In the genomic region with DNA sequence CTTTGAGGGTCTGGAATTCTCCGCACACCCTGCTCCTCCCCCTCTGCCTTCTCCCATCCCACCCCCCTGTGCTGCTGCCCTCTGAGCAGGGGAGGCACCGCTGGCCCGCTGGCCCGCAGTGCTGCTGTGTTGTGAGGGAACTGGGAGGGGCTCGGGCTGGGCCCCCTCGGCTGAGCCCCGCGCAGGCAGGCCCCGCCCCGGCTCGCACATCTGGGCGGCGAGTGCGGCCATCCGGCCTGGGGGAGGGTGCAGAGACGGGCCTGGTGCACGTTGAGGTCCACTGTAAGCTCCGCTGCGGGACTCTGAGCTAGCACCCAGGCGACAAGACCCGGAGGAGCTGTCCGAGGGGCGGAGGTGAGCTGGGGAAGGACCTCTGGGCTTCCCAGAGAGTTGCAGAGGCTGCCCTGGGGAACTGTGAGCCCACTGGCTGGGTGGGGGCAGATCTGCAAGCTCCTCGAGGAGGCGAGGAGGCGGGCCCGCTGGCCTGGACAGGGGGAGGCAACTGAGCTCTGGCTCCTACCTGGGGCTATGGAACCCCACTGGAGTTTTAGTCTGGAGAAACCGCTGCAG, we compare ENCODE assay signal across 7 mouse cellular contexts. TPM values are rescaled to one million over a fixed set of nuclear protein-coding genes. Genes with fewer than 3 reads are reported as not detected.
DNase-seq lines count a peak whose midpoint lies in the region; ATAC-seq and TF ChIP-seq lines count a peak whose summit lies in the region.

TSS of gene Hspa12b (plus strand) at position 120 of the 570 bp plus-strand sequence.

- under 1% methylated on average over 28 of the region's 28 CpGs for whole genome bisulfite sequencing in embryonic facial prominence, embryonic 13.5 days
- under 1% methylated on average over 28 of the region's 28 CpGs for WGBS in heart, embryonic 12.5 days
- 0% methylated on average over 28 of the region's 28 CpGs for WGBS in kidney, embryonic 15.5 days
- 9% methylated on average over 28 of the region's 28 CpGs for WGBS in small intestine, adult 2 months
- WGBS in cerebellum, adult 2 months = 5% methylated on average over 28 of the region's 28 CpGs

- H3K27ac ChIP-seq in embryonic facial prominence, embryonic 13.5 days = peak within 1 kb of the TSS; percentile 91
- peak within 1 kb of the TSS; percentile 70 for H3K27ac ChIP-seq in heart, embryonic 12.5 days (ENCODE audit: poor library complexity, severe bottlenecking)
- peak within 1 kb of the TSS; percentile 86 for H3K27ac ChIP-seq in kidney, embryonic 15.5 days
- no peak within 1 kb of the TSS for H3K27ac ChIP-seq in small intestine, adult 2 months (ENCODE audit: insufficient read depth, low read depth, low read length)
- no peak within 1 kb of the TSS for H3K27ac ChIP-seq in cerebellum, adult 2 months (ENCODE audit: insufficient read depth, low read length)

- TF ChIP-seq CTCF in small intestine, adult 2 months (IDR thresholded peaks at IDR 0.05; ENCODE audit: extremely low read depth, insufficient read length, insufficient replicate concordance, low read depth, low read length) = no peak
- TF ChIP-seq CTCF in cerebellum, adult 2 months (IDR thresholded peaks at IDR 0.05; ENCODE audit: borderline replicate concordance, insufficient read depth, low read depth, low read length) = no peak

- ATAC-seq in embryonic facial prominence, embryonic 13.5 days (ENCODE audit: insufficient number of reproducible peaks, insufficient read depth, low FRiP score, low TSS enrichment, low read depth) = peak; percentile 90
- peak; percentile 94 for ATAC-seq in heart, embryonic 12.5 days (ENCODE audit: insufficient number of reproducible peaks, low FRiP score)
- peak; percentile 93 for ATAC-seq in kidney, embryonic 15.5 days (replicated peaks; ENCODE audit: low FRiP score)

- peak within 1 kb of the TSS; percentile 68 for H3K4me3 ChIP-seq in embryonic facial prominence, embryonic 13.5 days
- peak within 1 kb of the TSS; percentile 65 for H3K4me3 ChIP-seq in heart, embryonic 12.5 days
- H3K4me3 ChIP-seq in kidney, embryonic 15.5 days (replicated peaks) = peak within 1 kb of the TSS; percentile 57
- peak within 1 kb of the TSS; percentile 59 for H3K4me3 ChIP-seq in small intestine, adult 2 months (ENCODE audit: low read depth, low read length)
- no peak within 1 kb of the TSS for H3K4me3 ChIP-seq in cerebellum, adult 2 months (replicated peaks; ENCODE audit: insufficient read depth, low read depth, low read length)

- no peaks in the 10 kb centered on the region for H3K36me3 ChIP-seq in embryonic facial prominence, embryonic 13.5 days
- no peaks in the 10 kb centered on the region for H3K36me3 ChIP-seq in heart, embryonic 12.5 days
- no peaks in the 10 kb centered on the region for H3K36me3 ChIP-seq in kidney, embryonic 15.5 days
- H3K36me3 ChIP-seq in small intestine, adult 2 months (ENCODE audit: control insufficient read depth, insufficient read depth, low read length) = no peaks in the 10 kb centered on the region

- no peaks in the 10 kb centered on the region for H3K9me3 ChIP-seq in embryonic facial prominence, embryonic 13.5 days
- H3K9me3 ChIP-seq in heart, embryonic 12.5 days (replicated peaks) = no peaks in the 10 kb centered on the region
- H3K9me3 ChIP-seq in kidney, embryonic 15.5 days (replicated peaks) = no peaks in the 10 kb centered on the region

- peak within 1 kb of the TSS; percentile 86 for H3K9ac ChIP-seq in embryonic facial prominence, embryonic 13.5 days
- peak within 1 kb of the TSS; percentile 88 for H3K9ac ChIP-seq in heart, embryonic 12.5 days
- H3K9ac ChIP-seq in kidney, embryonic 15.5 days = peak within 1 kb of the TSS; percentile 59

- peak within 1 kb of the TSS; percentile 72 for H3K4me2 ChIP-seq in embryonic facial prominence, embryonic 13.5 days
- H3K4me2 ChIP-seq in heart, embryonic 12.5 days = peak within 1 kb of the TSS; percentile 80
- peak within 1 kb of the TSS; percentile 62 for H3K4me2 ChIP-seq in kidney, embryonic 15.5 days

- TF ChIP-seq POLR2A in small intestine, adult 2 months (IDR thresholded peaks at IDR 0.05; ENCODE audit: low read depth, low read length) = no peak
- no peak for TF ChIP-seq POLR2A in cerebellum, adult 2 months (IDR thresholded peaks at IDR 0.05; ENCODE audit: borderline replicate concordance, insufficient read depth, low read length)

- H3K27me3 ChIP-seq in embryonic facial prominence, embryonic 13.5 days = no peaks in the 10 kb centered on the region
- peaks cover 16% of the 10 kb centered on the region; the same call in 1 of the 2 replicates for H3K27me3 ChIP-seq in heart, embryonic 12.5 days (replicated peaks)
- H3K27me3 ChIP-seq in kidney, embryonic 15.5 days = no peaks in the 10 kb centered on the region
- no peaks in the 10 kb centered on the region for H3K27me3 ChIP-seq in small intestine, adult 2 months (ENCODE audit: control insufficient read depth, insufficient read depth, low read length)
- no peaks in the 10 kb centered on the region for H3K27me3 ChIP-seq in cerebellum, adult 2 months (ENCODE audit: control insufficient read depth, insufficient read depth, low read length)

- H3K4me1 ChIP-seq in embryonic facial prominence, embryonic 13.5 days = peaks cover 39% of the 10 kb centered on the region
- peaks cover 44% of the 10 kb centered on the region for H3K4me1 ChIP-seq in heart, embryonic 12.5 days (replicated peaks)
- H3K4me1 ChIP-seq in kidney, embryonic 15.5 days = peaks cover 56% of the 10 kb centered on the region
- peaks cover 10% of the 10 kb centered on the region for H3K4me1 ChIP-seq in small intestine, adult 2 months (ENCODE audit: control insufficient read depth, insufficient read depth, insufficient read length, low read length)
- no peaks in the 10 kb centered on the region for H3K4me1 ChIP-seq in cerebellum, adult 2 months (ENCODE audit: control insufficient read depth, insufficient read depth, low read length)

- DNase-seq in adrenal gland, postnatal 10 days = peak; percentile 73
- DNase-seq in lung, postnatal 14 days = peak; percentile 69
- DNase-seq in cerebellum, adult 2 months = no peak

RNA-seq across cellular contexts. Expression of gene Hspa12b, which starts in this region (rescaled TPM):
- 10 to 100 TPM; 23.5 to 27.5 TPM for total RNA-seq in adrenal gland, postnatal 10 days (2021)
- 18.2 TPM in 2 replicates for polyA plus RNA-seq in embryonic facial prominence, embryonic 13.5 days (2015; fragmentation: Nextera tagmentation; extraction: Ambion mirVana)
- 8.7 and 8.9 TPM in 2 replicates for polyA plus RNA-seq in heart, embryonic 12.5 days (2016; fragmentation: Nextera tagmentation; extraction: Ambion mirVana)
- 20.3 and 21.3 TPM in 2 replicates for polyA plus RNA-seq in kidney, embryonic 15.5 days (2015; fragmentation: Nextera tagmentation; extraction: Ambion mirVana)
- 2.2 and 3.3 TPM in 2 replicates for polyA plus RNA-seq in small intestine, adult 2 months (2012; rRNA removed)
- polyA plus RNA-seq in cerebellum, adult 2 months (2012; rRNA removed) = 7.8 and 8.0 TPM in 2 replicates

Comparison
In these comparisons a context has a peak if more than half of its experiments do, and no peak if none do; other contexts are left out.
1. DNase-seq: peak in adrenal gland, postnatal 10 days (single experiment) and lung, postnatal 14 days (single experiment); none in cerebellum, adult 2 months (0 of 2).
2. H3K27ac ChIP-seq: peak in embryonic facial prominence, embryonic 13.5 days (single experiment), heart, embryonic 12.5 days (single experiment) and kidney, embryonic 15.5 days (single experiment); none in small intestine, adult 2 months (single experiment) and cerebellum, adult 2 months (single experiment).
3. Peak in every context shown above with its lines, with median percentiles within 50 percentile points of each other: ATAC-seq, H3K4me2 ChIP-seq and H3K9ac ChIP-seq.